Mouse (Mus musculus): ENCODE measurements around the gene Rhobtb1. TPM values are rescaled to one million over a fixed set of nuclear protein-coding genes. Genes with fewer than 3 reads are reported as not detected.

Rhobtb1 gene
- polyA plus RNA-seq, 1 experiment from 2014 or later = 15.2 TPM

DNA sequence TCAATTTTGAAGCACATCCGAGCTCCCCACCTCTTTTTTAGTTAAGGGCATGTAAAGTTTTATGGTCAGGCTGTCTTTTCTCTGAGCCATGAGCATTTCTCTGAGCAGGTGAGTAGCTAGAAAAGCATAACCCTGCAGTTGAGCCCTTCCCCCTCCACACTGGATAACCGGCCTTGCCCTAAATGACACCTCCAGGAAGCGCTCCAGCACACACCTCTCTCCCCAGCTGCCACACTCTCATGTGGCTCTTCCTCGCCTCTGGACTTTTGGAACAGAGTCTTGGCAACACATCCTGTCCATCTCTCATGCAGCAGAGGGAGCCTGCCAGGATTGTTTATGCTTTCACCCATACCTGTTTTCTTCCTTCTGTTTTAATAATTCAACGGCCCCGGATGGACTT is 69.1 kb downstream of the Rhobtb1 start:
- H3K4me2 ChIP-seq (ENCODE audit: low read depth, low read length) = no peak overlapping the region
- no peaks in the 10 kb centered on the region for H3K27me3 ChIP-seq (ENCODE audit: control insufficient read depth, insufficient read depth, low read depth, low read length)
- 76% methylated on average over 6 of the region's 6 CpGs for WGBS
- H3K9ac ChIP-seq (ENCODE audit: low read length) = no peak overlapping the region
- no peaks in the 10 kb centered on the region for H3K4me1 ChIP-seq (replicated peaks; ENCODE audit: control insufficient read depth, insufficient read depth, low read length)
- H3K36me3 ChIP-seq (ENCODE audit: control insufficient read depth, insufficient read depth, low read length) = 0 out of 2 replicates have a peak, but pooled peaks cover 4% of the 10 kb centered on the region
- H3K4me3 ChIP-seq (ENCODE audit: low read length) = no peak overlapping the region
- H3K9me3 ChIP-seq (ENCODE audit: control insufficient read depth, low read length) = no peaks in the 10 kb centered on the region
- no peak for ATAC-seq (ENCODE audit: low read depth)
- H3K27ac ChIP-seq (ENCODE audit: low read length) = no peak overlapping the region

DNA sequence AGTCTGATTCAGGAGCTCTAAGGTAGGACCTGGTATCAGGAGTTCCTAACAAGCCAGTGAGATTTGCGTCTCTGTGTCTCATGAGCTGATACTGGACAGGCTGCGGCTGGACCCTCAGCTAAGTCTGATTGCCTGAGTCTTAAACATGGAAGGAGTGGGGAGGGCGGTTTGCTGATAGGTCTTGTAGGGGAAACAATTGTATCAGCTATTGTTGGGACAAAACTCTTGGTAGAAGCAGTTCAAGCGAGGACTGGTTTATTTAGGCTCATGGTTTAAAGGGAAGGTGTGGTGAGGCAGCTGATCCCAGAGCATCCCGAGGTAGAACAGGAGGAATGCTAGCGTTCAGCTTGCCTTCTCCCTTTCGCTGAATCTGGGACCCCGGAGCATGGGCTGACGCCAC is 69.9 kb downstream of the Rhobtb1 start:
- 90% methylated on average over 9 of the region's 9 CpGs for WGBS
- H3K9me3 ChIP-seq (ENCODE audit: control insufficient read depth, low read length) = no peaks in the 10 kb centered on the region

GRCm38 (mm10) chr10:69221955-69222354 is 70.7 kb downstream of the Rhobtb1 start:
- H3K9ac ChIP-seq (ENCODE audit: low read length) = no peak overlapping the region
- no peaks in the 10 kb centered on the region for H3K9me3 ChIP-seq (ENCODE audit: control insufficient read depth, low read length)
- no peak for ATAC-seq (ENCODE audit: low read depth)
- no peaks in the 10 kb centered on the region for H3K27me3 ChIP-seq (ENCODE audit: control insufficient read depth, insufficient read depth, low read depth, low read length)
- no peak overlapping the region for H3K27ac ChIP-seq (ENCODE audit: low read length)
- H3K4me3 ChIP-seq (ENCODE audit: low read length) = no peak overlapping the region
- no peaks in the 10 kb centered on the region for H3K4me1 ChIP-seq (replicated peaks; ENCODE audit: control insufficient read depth, insufficient read depth, low read length)
- WGBS = 62% methylated on average over 3 of the region's 3 CpGs
- no peak overlapping the region for H3K4me2 ChIP-seq (ENCODE audit: low read depth, low read length)
- no peaks in the 10 kb centered on the region for H3K36me3 ChIP-seq (ENCODE audit: control insufficient read depth, insufficient read depth, low read length)

More for the DNA sequence above, 69.9 kb downstream of the Rhobtb1 start:
- H3K27ac ChIP-seq (ENCODE audit: low read length) = no peak overlapping the region
- no peaks in the 10 kb centered on the region for H3K27me3 ChIP-seq (ENCODE audit: control insufficient read depth, insufficient read depth, low read depth, low read length)
- H3K4me3 ChIP-seq (ENCODE audit: low read length) = no peak overlapping the region
- H3K9ac ChIP-seq (ENCODE audit: low read length) = no peak overlapping the region
- ATAC-seq (ENCODE audit: low read depth) = no peak
- H3K36me3 ChIP-seq (ENCODE audit: control insufficient read depth, insufficient read depth, low read length) = 0 out of 2 replicates have a peak, but pooled peaks cover 4% of the 10 kb centered on the region
- H3K4me2 ChIP-seq (ENCODE audit: low read depth, low read length) = no peak overlapping the region
- H3K4me1 ChIP-seq (replicated peaks; ENCODE audit: control insufficient read depth, insufficient read depth, low read length) = no peaks in the 10 kb centered on the region

DNA sequence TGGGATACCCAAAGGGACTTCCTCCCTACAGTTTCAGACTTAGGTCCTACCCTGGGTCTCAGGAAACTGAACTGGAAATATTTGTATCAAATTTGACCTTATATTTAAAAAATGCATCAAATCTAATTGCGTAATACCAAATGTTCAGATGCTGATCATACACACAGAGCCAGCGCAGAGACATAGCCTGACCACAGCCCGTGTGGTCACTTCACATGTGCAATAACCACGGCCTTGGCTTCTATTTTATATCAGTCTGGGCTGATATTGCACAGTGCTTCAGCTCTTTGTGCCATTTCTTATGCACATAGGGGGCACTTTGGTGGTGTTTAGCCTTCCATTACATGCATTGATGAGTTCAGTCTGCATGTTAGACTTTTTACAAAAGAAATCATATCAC is 72.0 kb downstream of the Rhobtb1 start:
- Histone ChIP-seq H3K9ac (ENCODE audit: low read length) (no peak overlapping the region), H3K4me1 (replicated peaks; ENCODE audit: control insufficient read depth, insufficient read depth, low read length) (no peaks in the 10 kb centered on the region), H3K27ac (ENCODE audit: low read length) (no peak overlapping the region), H3K4me2 (ENCODE audit: low read depth, low read length) (no peak overlapping the region), H3K4me3 (ENCODE audit: low read length) (no peak overlapping the region), H3K9me3 (ENCODE audit: control insufficient read depth, low read length) (no peaks in the 10 kb centered on the region), H3K36me3 (ENCODE audit: control insufficient read depth, insufficient read depth, low read length) (no peaks in the 10 kb centered on the region), H3K27me3 (ENCODE audit: control insufficient read depth, insufficient read depth, low read depth, low read length) (no peaks in the 10 kb centered on the region)
- WGBS = 90% methylated on average over 4 of the region's 4 CpGs
- no peak for ATAC-seq (ENCODE audit: low read depth)

DNA sequence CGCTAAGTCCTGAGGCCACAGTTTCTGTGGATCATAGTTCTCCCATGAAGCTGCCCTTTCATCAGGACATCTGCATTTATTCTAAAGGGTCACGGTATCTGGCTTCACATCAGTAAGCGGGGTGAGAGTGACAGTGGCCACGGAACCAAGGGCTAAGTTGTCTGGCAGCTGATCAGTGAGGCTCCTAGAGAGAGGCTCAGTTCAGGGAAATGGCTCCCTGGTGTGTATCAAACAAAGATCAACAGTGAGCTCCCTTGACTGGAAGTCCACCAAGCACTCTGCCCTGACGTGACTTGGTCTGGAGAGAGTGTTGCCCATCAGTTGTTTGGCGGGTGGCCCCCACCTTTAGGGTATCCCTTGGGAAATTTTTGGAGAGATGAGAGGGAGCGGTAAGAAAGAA is 73.0 kb downstream of the Rhobtb1 start:
- ATAC-seq (ENCODE audit: low read depth) = 0 out of 2 replicates have a peak, but pooled peaks have one; percentile 15
- H3K9ac ChIP-seq (ENCODE audit: low read length) = no peak overlapping the region

GRCm38 (mm10) chr10:69225471-69225870 is 74.2 kb downstream of the Rhobtb1 start:
- peak overlapping the region; percentile 53 for H3K27ac ChIP-seq (ENCODE audit: low read length)
- 93% methylated on average over 5 of the region's 5 CpGs for WGBS

More for the DNA sequence above, 73.0 kb downstream of the Rhobtb1 start:
- H3K27me3 ChIP-seq (ENCODE audit: control insufficient read depth, insufficient read depth, low read depth, low read length) = no peaks in the 10 kb centered on the region
- no peak overlapping the region for H3K4me3 ChIP-seq (ENCODE audit: low read length)
- H3K4me2 ChIP-seq (ENCODE audit: low read depth, low read length) = no peak overlapping the region
- no peaks in the 10 kb centered on the region for H3K4me1 ChIP-seq (replicated peaks; ENCODE audit: control insufficient read depth, insufficient read depth, low read length)
- peak overlapping the region; percentile 27; the same call in 1 of the 2 replicates for H3K27ac ChIP-seq (ENCODE audit: low read length)
- H3K9me3 ChIP-seq (ENCODE audit: control insufficient read depth, low read length) = no peaks in the 10 kb centered on the region
- H3K36me3 ChIP-seq (ENCODE audit: control insufficient read depth, insufficient read depth, low read length) = no peaks in the 10 kb centered on the region
- WGBS = 69% methylated on average over 7 of the region's 7 CpGs

DNA sequence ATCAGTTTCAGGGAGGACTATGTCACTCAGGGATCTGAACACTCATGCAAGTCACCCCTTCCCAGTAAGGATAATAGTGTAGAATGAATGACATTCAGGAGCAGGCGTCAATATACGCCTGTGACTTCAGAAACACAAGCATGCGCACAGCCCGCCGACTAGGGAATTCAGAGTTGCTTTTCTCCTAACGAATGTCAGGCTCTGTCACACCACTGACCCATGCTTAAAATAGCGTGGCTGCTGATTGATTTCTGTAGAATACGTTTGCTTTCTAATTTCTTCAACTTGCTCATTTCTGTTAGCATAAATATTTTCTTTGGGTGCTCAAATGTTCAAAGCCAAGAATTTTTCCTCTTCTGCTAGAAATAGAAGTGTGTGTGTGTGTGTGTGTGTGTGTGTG is 74.7 kb downstream of the Rhobtb1 start:
- H3K9me3 ChIP-seq (ENCODE audit: control insufficient read depth, low read length) = no peaks in the 10 kb centered on the region
- no peaks in the 10 kb centered on the region for H3K36me3 ChIP-seq (ENCODE audit: control insufficient read depth, insufficient read depth, low read length)
- peak overlapping the region; percentile 53 for H3K27ac ChIP-seq (ENCODE audit: low read length)
- H3K27me3 ChIP-seq (ENCODE audit: control insufficient read depth, insufficient read depth, low read depth, low read length) = no peaks in the 10 kb centered on the region
- no peaks in the 10 kb centered on the region for H3K4me1 ChIP-seq (replicated peaks; ENCODE audit: control insufficient read depth, insufficient read depth, low read length)
- ATAC-seq (ENCODE audit: low read depth) = peak; percentile 43
- no peak overlapping the region for H3K9ac ChIP-seq (ENCODE audit: low read length)
- no peak overlapping the region for H3K4me3 ChIP-seq (ENCODE audit: low read length)
- H3K4me2 ChIP-seq (ENCODE audit: low read depth, low read length) = no peak overlapping the region
- 50% methylated on average over 8 of the region's 8 CpGs for WGBS

More at GRCm38 (mm10) chr10:69225471-69225870, 74.2 kb downstream of the Rhobtb1 start:
- ATAC-seq (ENCODE audit: low read depth) = no peak
- H3K4me2 ChIP-seq (ENCODE audit: low read depth, low read length) = no peak overlapping the region
- no peaks in the 10 kb centered on the region for H3K9me3 ChIP-seq (ENCODE audit: control insufficient read depth, low read length)
- H3K9ac ChIP-seq (ENCODE audit: low read length) = no peak overlapping the region
- H3K4me3 ChIP-seq (ENCODE audit: low read length) = no peak overlapping the region
- H3K27me3 ChIP-seq (ENCODE audit: control insufficient read depth, insufficient read depth, low read depth, low read length) = no peaks in the 10 kb centered on the region
- H3K4me1 ChIP-seq (replicated peaks; ENCODE audit: control insufficient read depth, insufficient read depth, low read length) = no peaks in the 10 kb centered on the region
- H3K36me3 ChIP-seq (ENCODE audit: control insufficient read depth, insufficient read depth, low read length) = no peaks in the 10 kb centered on the region

- H3K36me3 ChIP-seq (ENCODE audit: control insufficient read depth, insufficient read depth, low read length) = no peaks in the 10 kb centered on the region
- H3K27me3 ChIP-seq (ENCODE audit: control insufficient read depth, insufficient read depth, low read depth, low read length) = no peaks in the 10 kb centered on the region
- 68% methylated on average over 3 of the region's 3 CpGs for WGBS
- no peak overlapping the region for H3K4me3 ChIP-seq (ENCODE audit: low read length)
- H3K27ac ChIP-seq (ENCODE audit: low read length) = no peak overlapping the region
- H3K9ac ChIP-seq (ENCODE audit: low read length) = no peak overlapping the region
- H3K4me1 ChIP-seq (replicated peaks; ENCODE audit: control insufficient read depth, insufficient read depth, low read length) = no peaks in the 10 kb centered on the region
- H3K9me3 ChIP-seq (ENCODE audit: control insufficient read depth, low read length) = no peaks in the 10 kb centered on the region
- H3K4me2 ChIP-seq (ENCODE audit: low read depth, low read length) = no peak overlapping the region
- ATAC-seq (ENCODE audit: low read depth) = no peak
These were observed 86.0 kb downstream of the Rhobtb1 start for GRCm38 (mm10) chr10:69237185-69237584.

GRCm38 (mm10) chr10:69237781-69238180 is 86.5 kb downstream of the Rhobtb1 start:
- H3K4me2 ChIP-seq (ENCODE audit: low read depth, low read length) = no peak overlapping the region
- H3K27me3 ChIP-seq (ENCODE audit: control insufficient read depth, insufficient read depth, low read depth, low read length) = no peaks in the 10 kb centered on the region
- no peak overlapping the region for H3K4me3 ChIP-seq (ENCODE audit: low read length)
- WGBS = 90% methylated on average over 9 of the region's 9 CpGs
- ATAC-seq (ENCODE audit: low read depth) = no peak
- no peaks in the 10 kb centered on the region for H3K9me3 ChIP-seq (ENCODE audit: control insufficient read depth, low read length)
- no peak overlapping the region for H3K27ac ChIP-seq (ENCODE audit: low read length)
- no peaks in the 10 kb centered on the region for H3K36me3 ChIP-seq (ENCODE audit: control insufficient read depth, insufficient read depth, low read length)
- H3K9ac ChIP-seq (ENCODE audit: low read length) = no peak overlapping the region
- H3K4me1 ChIP-seq (replicated peaks; ENCODE audit: control insufficient read depth, insufficient read depth, low read length) = no peaks in the 10 kb centered on the region

GRCm38 (mm10) chr10:69238311-69238710 is 87.1 kb downstream of the Rhobtb1 start:
- no peaks in the 10 kb centered on the region for H3K4me1 ChIP-seq (replicated peaks; ENCODE audit: control insufficient read depth, insufficient read depth, low read length)
- no peak for ATAC-seq (ENCODE audit: low read depth)
- H3K27me3 ChIP-seq (ENCODE audit: control insufficient read depth, insufficient read depth, low read depth, low read length) = no peaks in the 10 kb centered on the region
- H3K9me3 ChIP-seq (ENCODE audit: control insufficient read depth, low read length) = no peaks in the 10 kb centered on the region
- 46% methylated on average over 6 of the region's 6 CpGs for WGBS
- H3K9ac ChIP-seq (ENCODE audit: low read length) = no peak overlapping the region
- no peaks in the 10 kb centered on the region for H3K36me3 ChIP-seq (ENCODE audit: control insufficient read depth, insufficient read depth, low read length)
- no peak overlapping the region for H3K27ac ChIP-seq (ENCODE audit: low read length)
- no peak overlapping the region for H3K4me2 ChIP-seq (ENCODE audit: low read depth, low read length)
- H3K4me3 ChIP-seq (ENCODE audit: low read length) = no peak overlapping the region
